Mouse (Mus musculus): Measurements from ENCODE around the gene Txnrd2.

DNA sequence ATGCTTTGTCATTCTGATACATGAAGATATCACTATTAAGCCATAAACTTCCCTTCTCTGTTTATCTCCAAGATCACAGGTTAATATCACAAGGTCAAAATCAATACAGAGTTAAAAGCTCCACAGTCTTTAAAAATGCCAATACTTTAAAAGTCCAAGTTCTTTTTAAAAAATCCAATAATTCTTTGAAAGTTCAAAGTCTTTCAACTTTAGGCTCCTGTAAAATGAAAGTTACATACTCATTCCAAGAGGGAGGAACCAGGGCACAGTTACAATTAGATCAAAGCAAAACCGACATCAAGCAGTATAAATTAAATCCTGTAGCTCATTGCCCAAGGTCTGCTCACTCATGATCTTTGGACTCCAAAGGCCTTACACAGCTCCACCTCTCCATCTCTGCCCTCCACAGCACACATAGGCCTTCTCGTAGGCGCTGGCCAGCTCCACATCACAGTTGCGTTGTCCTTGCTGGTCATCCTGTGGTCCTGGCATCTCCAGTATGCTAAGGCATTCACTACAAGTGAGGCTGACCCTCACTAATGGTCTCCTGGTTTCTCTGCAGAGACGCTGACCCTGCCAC is 7.2 kb downstream of the Txnrd2 start:
- TF ChIP-seq POLR2A (IDR thresholded peaks at IDR 0.05; ENCODE audit: insufficient read depth, low read depth, low read length) (no peak), CTCF (IDR thresholded peaks at IDR 0.05; ENCODE audit: insufficient read depth, low read depth, low read length) (no peak)

Measured in olfactory bulb, adult 2 months (tissue).